Mouse (Mus musculus) hindbrain, embryonic 14.5 days (tissue): ENCODE measurements around the gene Dctn2. TPM values are rescaled to one million over a fixed set of nuclear protein-coding genes. Genes with fewer than 3 reads are reported as not detected.

Source experiments
- ATAC-seq: fragments of 200-750 bp; cut with Nextera tagmentation; 2 replicates; pipeline ENCODE4 v1.8.0; 2017; ENCODE audit warnings: moderate number of reproducible peaks, mild to moderate bottlenecking, moderate TSS enrichment, moderate library complexity; ENCODE audit not compliant: low FRiP score
- DNase-seq: peaks from one replicate; pipeline ENCODE4 v3.0.0-alpha.2; 2015; ENCODE audit warnings: low spot score
- H3K27ac ChIP-seq: fragments of 300-500 bp; sonication (generic); 2 replicates; pipeline ENCODE4 v1.5.1; 2014; ENCODE audit warnings: mild to moderate bottlenecking, moderate library complexity
- H3K27me3 ChIP-seq: fragments of 300-500 bp; sonication (generic); 2 replicates; pipeline ENCODE4 v1.6.1; 2014; ENCODE audit warnings: mild to moderate bottlenecking, low read length, mixed read lengths; ENCODE audit not compliant: control insufficient read depth, insufficient read depth
- H3K36me3 ChIP-seq: fragments of 300-500 bp; sonication (generic); replicated peaks from 2 replicates; pipeline ENCODE4 v1.6.1; 2014; ENCODE audit not compliant: control insufficient read depth, insufficient read depth
- H3K4me1 ChIP-seq: fragments of 300-500 bp; sonication (generic); replicated peaks from 2 replicates; pipeline ENCODE4 v1.6.1; 2014; ENCODE audit warnings: antibody characterized with exemption, low read length, mixed read lengths; ENCODE audit not compliant: control insufficient read depth, insufficient read depth
- H3K4me2 ChIP-seq: fragments of 300-500 bp; sonication (generic); replicated peaks from 2 replicates; pipeline ENCODE4 v1.6.1; 2014; ENCODE audit warnings: mild to moderate bottlenecking, moderate library complexity
- H3K4me3 ChIP-seq: fragments of 300-500 bp; sonication (generic); replicated peaks from 2 replicates; pipeline ENCODE4 v1.5.1; 2014; ENCODE audit warnings: mild to moderate bottlenecking, low read length
- H3K9ac ChIP-seq: fragments of 300-500 bp; sonication (generic); 2 replicates; pipeline ENCODE4 v1.6.1; 2014
- H3K9me3 ChIP-seq: fragments of 300-500 bp; sonication (generic); 2 replicates; pipeline ENCODE4 v1.6.1; 2016; ENCODE audit warnings: low read length; ENCODE audit not compliant: control insufficient read depth
- WGBS: fragments of 180-500 bp; shearing (Covaris S2); extraction: QIAGEN DNeasy Blood & Tissue Kit; methylation state at CpG from one replicate; pipeline ENCODE4 v1.1.7; 2014; 5-methylcytosine and 5-hydroxymethylcytosine counted together
- polyA plus RNA-seq: library from polyadenylated mRNA; unstranded; fragments of >200 nt; fragmentation: Nextera tagmentation; extraction: Ambion mirVana; gene quantifications from 2 replicates; pipeline ENCODE4 v1.2.1, GENCODE M21; 2014

Dctn2 gene
- polyA plus RNA-seq, 1 experiment from 2014 or later = 281 TPM

GRCm38 (mm10) chr10:127286194-127286593, 20.0 kb downstream of the Dctn2 start:
- Histone ChIP-seq H3K4me3 (no peak overlapping the region), H3K4me2 (peak overlapping the region; percentile 92), H3K9me3 (no peaks in the 10 kb centered on the region), H3K9ac (peak overlapping the region; percentile 83), H3K36me3 (peaks cover 63% of the 10 kb centered on the region), H3K4me1 (peaks cover 33% of the 10 kb centered on the region), H3K27me3 (no peaks in the 10 kb centered on the region), H3K27ac (no peak overlapping the region)
- WGBS = 63% methylated on average over 7 of the region's 7 CpGs
- DNase-seq = no peak
- no peak for ATAC-seq

- Histone ChIP-seq H3K9me3 (no peaks in the 10 kb centered on the region), H3K27ac (peak overlapping the region; percentile 97; the same call in 1 of the 2 replicates), H3K4me2 (peak overlapping the region; percentile 92), H3K4me1 (peaks cover 37% of the 10 kb centered on the region), H3K4me3 (peak overlapping the region; percentile 78), H3K27me3 (no peaks in the 10 kb centered on the region), H3K9ac (peak overlapping the region; percentile 83), H3K36me3 (peaks cover 58% of the 10 kb centered on the region)
- no peak for ATAC-seq
- 45% methylated on average over 7 of the region's 7 CpGs for WGBS
- no peak for DNase-seq
These were observed 20.6 kb downstream of the Dctn2 start for GRCm38 (mm10) chr10:127286730-127287129.

GRCm38 (mm10) chr10:127287271-127287935, 21.2 kb downstream of the Dctn2 start:
- Histone ChIP-seq H3K27me3 (no peaks in the 10 kb centered on the region), H3K27ac (peak overlapping the region; percentile 97), H3K36me3 (peaks cover 51% of the 10 kb centered on the region), H3K9me3 (no peaks in the 10 kb centered on the region), H3K4me3 (peak overlapping the region; percentile 78), H3K4me2 (peak overlapping the region; percentile 92), H3K9ac (peak overlapping the region; percentile 83), H3K4me1 (peaks cover 44% of the 10 kb centered on the region)
- 57% methylated on average over 15 of the region's 15 CpGs for WGBS
- ATAC-seq (no peak), DNase-seq (no peak)

GRCm38 (mm10) chr10:127287936-127288293, 21.7 kb downstream of the Dctn2 start:
- Histone ChIP-seq H3K9ac (peak overlapping the region; percentile 83), H3K36me3 (peaks cover 46% of the 10 kb centered on the region)
- ATAC-seq = no peak

GRCm38 (mm10) chr10:127288328-127288799, 22.2 kb downstream of the Dctn2 start:
- Histone ChIP-seq H3K4me3 (peak overlapping the region; percentile 78), H3K4me2 (peak overlapping the region; percentile 92), H3K4me1 (peaks cover 46% of the 10 kb centered on the region), H3K36me3 (peaks cover 42% of the 10 kb centered on the region), H3K9me3 (no peaks in the 10 kb centered on the region), H3K9ac (peak overlapping the region; percentile 83), H3K27me3 (no peaks in the 10 kb centered on the region), H3K27ac (peak overlapping the region; percentile 97)
- DNase-seq = peak; percentile 33
- WGBS = 0% methylated on average over 16 of the region's 28 CpGs
- 0 out of 2 replicates have a peak, but pooled peaks have one; percentile 1 for ATAC-seq

More at GRCm38 (mm10) chr10:127287936-127288293, 21.7 kb downstream of the Dctn2 start:
- Histone ChIP-seq H3K4me3 (peak overlapping the region; percentile 78), H3K27ac (peak overlapping the region; percentile 97), H3K27me3 (no peaks in the 10 kb centered on the region), H3K9me3 (no peaks in the 10 kb centered on the region), H3K4me1 (peaks cover 46% of the 10 kb centered on the region), H3K4me2 (peak overlapping the region; percentile 92)
- DNase-seq = no peak
- 0% methylated on average over 3 of the region's 3 CpGs for WGBS

GRCm38 (mm10) chr10:127288800-127289572, 22.8 kb downstream of the Dctn2 start, which contains the start of gene Mbd6:
Gene Mbd6 (minus strand): TSS chr10:127289018.
- no peaks in the 10 kb centered on the region for H3K9me3 ChIP-seq
- peak within 1 kb of the TSS; percentile 97 for H3K27ac ChIP-seq
- WGBS = 1% methylated on average over 21 of the region's 65 CpGs
- no peaks in the 10 kb centered on the region for H3K27me3 ChIP-seq
- peak; percentile 88 for DNase-seq
- peaks cover 46% of the 10 kb centered on the region for H3K4me1 ChIP-seq
- peak within 1 kb of the TSS; percentile 92 for H3K4me2 ChIP-seq
- ATAC-seq = peak; percentile 7; the same call in 1 of the 2 replicates
- H3K9ac ChIP-seq = peak within 1 kb of the TSS; percentile 83
- peaks cover 41% of the 10 kb centered on the region for H3K36me3 ChIP-seq
- H3K4me3 ChIP-seq = peak within 1 kb of the TSS; percentile 78

GRCm38 (mm10) chr10:127289573-127290191, 23.5 kb downstream of the Dctn2 start:
- Histone ChIP-seq H3K9me3 (no peaks in the 10 kb centered on the region), H3K4me3 (peak overlapping the region; percentile 78), H3K4me2 (peak overlapping the region; percentile 92), H3K4me1 (peaks cover 46% of the 10 kb centered on the region), H3K27ac (peak overlapping the region; percentile 97), H3K36me3 (peaks cover 41% of the 10 kb centered on the region), H3K9ac (peak overlapping the region; percentile 83), H3K27me3 (no peaks in the 10 kb centered on the region)
- ATAC-seq (no peak), DNase-seq (peak; percentile 51)
- 2% methylated on average over 15 of the region's 15 CpGs for WGBS

GRCm38 (mm10) chr10:127290307-127290929, 24.2 kb downstream of the Dctn2 start:
- Histone ChIP-seq H3K4me2 (peak overlapping the region; percentile 92), H3K27ac (peak overlapping the region; percentile 97), H3K9me3 (no peaks in the 10 kb centered on the region), H3K27me3 (no peaks in the 10 kb centered on the region), H3K4me3 (peak overlapping the region; percentile 78), H3K36me3 (peaks cover 41% of the 10 kb centered on the region), H3K9ac (peak overlapping the region; percentile 83), H3K4me1 (peaks cover 46% of the 10 kb centered on the region)
- under 1% methylated on average over 42 of the region's 47 CpGs for WGBS
- DNase-seq = peak; percentile 98
- ATAC-seq = peak; percentile 93
